Mouse (Mus musculus) heart, postnatal 0 days (tissue): Measurements from ENCODE around the gene Pdf.
"Not testable (repeated sequence)": the region's sequence is repeated elsewhere in the genome, so short reads cannot be mapped to it uniquely, and the experiment has no call there.

Source experiments
- CTCF ChIP-seq: IDR thresholded peaks from 2 replicates; pipeline ENCODE4 v1.5.1; 2016; ENCODE audit warnings: antibody characterized with exemption, control low read depth, low read depth
- EP300 ChIP-seq: IDR thresholded peaks from 2 replicates; pipeline ENCODE4 v1.6.1; 2016; ENCODE audit warnings: antibody characterized with exemption, low read depth

- TF ChIP-seq CTCF, EP300: not testable (repeated sequence)
Measured at GRCm38 (mm10) chr8:106996339-106996738, 52.1 kb downstream of the Pdf start.
